Mouse (Mus musculus) forelimb bud, embryonic 11.5 days (tissue): ENCODE measurements around the gene Npdc1.

Source experiments
- DNase-seq: peaks from one replicate; pipeline ENCODE4 v3.0.0-alpha.2; 2012; ENCODE audit warnings: low read depth, low spot score

The Npdc1 gene

GRCm38 (mm10) chr2:25430395-25431233, 31.5 kb downstream of the Npdc1 start:
- no peak for DNase-seq

DNA sequence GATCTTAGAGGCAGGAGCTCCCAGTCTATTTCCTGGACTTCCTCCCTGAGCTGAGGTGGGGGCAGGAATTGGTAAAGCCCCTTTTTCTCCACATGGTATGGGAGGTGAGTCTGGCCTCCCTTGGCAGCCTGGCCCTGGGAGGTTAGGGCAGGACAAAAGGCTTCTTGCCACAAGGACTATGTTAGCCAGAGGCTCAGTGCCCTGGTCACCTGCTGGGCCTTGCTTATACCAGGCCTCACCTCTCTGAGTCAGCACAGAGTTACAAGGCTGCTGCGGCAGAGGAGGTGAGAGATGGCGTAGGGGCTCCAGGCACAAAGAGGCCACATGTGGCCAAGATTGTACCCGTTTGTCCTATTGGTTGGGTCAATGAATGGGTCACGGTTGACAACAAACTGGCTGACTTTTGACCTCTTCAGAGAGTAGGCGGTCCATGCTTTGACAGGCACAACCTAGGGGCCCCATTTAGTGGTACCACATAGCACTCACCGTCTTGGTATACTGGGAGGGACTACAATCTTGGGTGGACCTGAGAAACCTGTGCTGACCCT, 32.2 kb downstream of the Npdc1 start:
- no peak for DNase-seq

- DNase-seq, result no peak
Observed at GRCm38 (mm10) chr2:25432326-25433098, 33.4 kb downstream of the Npdc1 start.

GRCm38 (mm10) chr2:25433101-25433500, 34.0 kb downstream of the Npdc1 start:
- DNase-seq, result no peak

DNA sequence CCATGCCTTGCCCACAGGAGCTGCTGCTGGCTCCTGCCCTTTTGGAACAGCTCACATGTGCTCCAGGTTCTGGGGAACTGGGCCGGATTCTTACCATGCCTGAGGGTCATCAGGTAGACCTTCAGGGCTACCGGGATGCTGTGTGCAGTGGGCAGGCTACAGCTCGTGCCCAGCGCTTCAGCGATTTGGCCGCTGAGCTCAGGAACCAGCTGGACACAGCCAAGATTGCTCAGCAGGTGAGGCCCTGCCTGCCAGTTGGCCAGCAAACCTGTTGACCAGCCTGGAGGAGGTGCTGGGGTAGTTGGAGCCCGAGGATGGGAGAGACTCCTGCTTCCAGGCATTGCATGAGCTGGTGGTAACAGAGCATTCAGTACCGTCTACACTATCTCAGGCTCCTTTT, 35.1 kb downstream of the Npdc1 start:
- DNase-seq, result no peak

- no peak for DNase-seq
Observed at GRCm38 (mm10) chr2:25436286-25436820, 37.2 kb downstream of the Npdc1 start.

- no peak for DNase-seq
Observed at GRCm38 (mm10) chr2:25441067-25441466, 41.9 kb downstream of the Npdc1 start.

DNA sequence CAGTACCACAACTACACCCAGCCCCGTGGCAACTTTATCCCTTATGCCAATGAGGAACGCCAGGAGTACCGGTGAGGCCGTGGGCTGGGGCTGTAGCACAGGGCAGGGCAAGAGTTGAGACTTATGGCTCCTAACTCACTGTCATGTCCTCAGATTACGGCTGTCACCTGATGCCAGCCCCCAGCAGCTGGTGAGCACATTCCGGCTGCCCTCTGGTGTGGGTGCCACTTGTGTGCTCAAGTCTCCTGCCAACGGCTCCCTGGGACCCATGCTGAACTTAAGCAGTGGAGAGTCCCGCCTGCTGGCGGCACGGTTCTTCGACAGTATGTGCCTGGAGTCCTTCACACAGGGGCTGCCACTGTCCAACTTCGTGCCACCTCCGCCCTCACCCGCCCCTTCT, 43.5 kb downstream of the Npdc1 start:
- DNase-seq, result no peak

GRCm38 (mm10) chr2:25450853-25451647, 51.9 kb downstream of the Npdc1 start:
- DNase-seq, result no peak

GRCm38 (mm10) chr2:25452951-25453350, 53.8 kb downstream of the Npdc1 start:
- no peak for DNase-seq

DNA sequence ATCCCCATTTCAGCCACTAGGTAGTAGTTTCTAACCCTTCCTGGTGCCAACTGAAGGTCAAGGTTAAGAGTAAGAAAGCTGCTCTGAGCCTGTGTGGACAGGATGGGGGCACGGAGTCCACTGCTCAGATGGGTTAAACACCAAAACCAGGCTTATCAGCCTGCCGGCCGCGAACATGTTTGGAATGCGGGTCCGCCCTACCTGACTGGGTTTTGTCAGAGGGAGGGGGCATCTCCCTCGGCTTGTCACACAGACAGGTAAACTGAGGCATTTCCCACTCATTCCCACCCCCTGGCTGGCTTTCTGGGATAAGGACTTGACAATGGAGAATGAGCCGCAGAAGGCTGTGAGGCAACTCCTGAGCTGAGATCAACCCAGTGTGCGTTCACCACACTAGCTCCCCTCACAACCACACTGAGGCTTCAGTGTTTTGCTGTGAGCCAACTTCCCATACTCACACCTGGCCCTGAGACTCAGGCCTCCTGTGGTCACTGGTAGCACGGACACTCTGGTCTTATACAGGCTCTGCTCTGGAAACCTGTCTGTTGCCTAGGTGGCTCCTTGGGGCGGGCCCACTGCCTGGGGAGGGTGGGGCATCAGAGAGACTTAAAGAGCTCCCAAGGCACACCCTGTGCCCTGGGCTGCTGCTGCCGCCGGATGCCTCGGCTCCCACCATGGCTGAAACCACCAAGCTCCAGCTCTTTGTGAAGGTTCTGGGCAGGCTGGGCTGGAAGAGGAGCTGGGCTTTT, 57.2 kb downstream of the Npdc1 start, which contains the start of gene Clic3:
Clic3 (plus strand) TSS at position 634 of the 749 bp plus-strand sequence.
- no peak for DNase-seq

DNA sequence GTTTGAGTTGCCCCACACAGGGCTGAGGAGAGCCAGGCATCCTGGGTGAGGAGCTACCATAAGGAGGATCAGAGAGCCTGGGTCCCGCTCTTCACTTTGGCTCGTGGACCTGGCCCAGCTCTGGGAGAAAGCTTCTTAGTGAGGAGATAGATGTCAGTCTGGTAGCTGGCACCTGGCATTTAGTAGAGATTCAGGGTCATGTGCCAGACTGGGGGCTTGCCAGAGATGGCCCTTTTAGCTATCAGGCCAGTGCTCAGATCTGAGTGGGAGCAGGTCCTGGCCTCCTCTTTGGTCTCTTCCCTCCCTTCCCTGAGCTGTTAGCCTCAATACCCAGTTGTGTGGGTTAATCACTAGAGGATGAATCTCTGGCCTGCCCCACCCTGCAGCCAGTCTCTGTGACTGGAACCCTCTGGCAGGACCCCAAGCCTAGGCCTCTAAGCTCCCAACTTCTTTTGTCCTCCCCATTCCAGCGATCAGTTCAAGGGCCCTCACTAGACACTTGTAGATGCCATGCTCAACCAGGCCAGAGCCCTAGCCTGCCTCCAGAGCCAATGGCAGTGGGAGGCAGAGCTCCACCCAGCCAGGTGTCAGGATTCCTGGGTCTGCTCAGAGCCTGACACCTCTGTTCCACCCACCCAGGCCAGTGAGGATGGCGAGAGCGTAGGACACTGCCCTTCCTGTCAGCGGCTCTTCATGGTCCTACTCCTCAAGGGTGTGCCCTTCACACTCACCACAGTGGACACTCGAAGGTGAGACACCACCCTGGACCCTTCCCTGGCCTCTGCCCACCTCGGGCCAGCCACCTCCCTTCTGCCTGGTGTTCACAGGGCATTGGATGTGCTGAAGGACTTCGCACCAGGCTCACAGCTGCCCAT, 58.1 kb downstream of the Npdc1 start:
- no peak for DNase-seq

GRCm38 (mm10) chr2:25458911-25459310, 59.8 kb downstream of the Npdc1 start:
- DNase-seq, result no peak
